Mouse (Mus musculus): ENCODE measurements around the gene Thsd4.

DNA sequence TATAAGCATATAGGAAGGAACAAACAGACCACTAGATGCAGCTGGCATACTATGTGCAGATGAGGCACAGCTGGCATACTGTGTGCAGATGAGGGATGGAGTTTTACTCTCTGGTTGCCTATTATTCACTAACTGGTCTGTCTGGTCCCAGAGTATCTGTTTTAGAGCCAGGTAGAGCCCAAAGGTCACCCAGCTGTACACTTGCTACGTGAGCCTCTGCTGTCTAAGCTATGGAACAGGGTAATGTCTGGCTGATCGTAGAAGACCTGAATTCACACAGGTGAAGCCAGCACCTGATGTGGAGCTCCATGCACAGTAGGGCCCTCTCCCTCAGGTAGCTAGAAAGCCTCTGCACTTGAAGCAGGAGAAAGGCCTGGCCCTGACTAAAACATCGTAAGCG, 5.5 kb downstream of the Thsd4 start:
- TF ChIP-seq CTCF (IDR thresholded peaks at IDR 0.05; ENCODE audit: extremely low read depth, insufficient read depth, low read length) (no peak), POLR2A (IDR thresholded peaks at IDR 0.05; ENCODE audit: extremely low read depth, insufficient read depth, low read length) (no peak)

All from cortical plate, adult 2 months (tissue).